Mouse (Mus musculus) kidney, adult 18-20 months (tissue): ENCODE results near the gene Srsf4.

Experiments used
- DNase-seq: peaks from one replicate; pipeline ENCODE4 v3.0.0; 2021

Gene Srsf4

GRCm38 (mm10) chr4:131916425-131916824, 43.0 kb downstream of the Srsf4 start:
- peak; percentile 87 for DNase-seq

- peak; percentile 32 for DNase-seq
Measured at GRCm38 (mm10) chr4:131917010-131917555, 43.7 kb downstream of the Srsf4 start.

- DNase-seq: no peak
Measured at GRCm38 (mm10) chr4:131918026-131918533, 44.7 kb downstream of the Srsf4 start.

GRCm38 (mm10) chr4:131918711-131919500, 45.5 kb downstream of the Srsf4 start:
- peak; percentile 45 for DNase-seq

GRCm38 (mm10) chr4:131919506-131920140, 46.2 kb downstream of the Srsf4 start:
- DNase-seq: no peak

- peak; percentile 75 for DNase-seq
Measured at GRCm38 (mm10) chr4:131920141-131920594, 46.8 kb downstream of the Srsf4 start.

GRCm38 (mm10) chr4:131920595-131921351, 47.4 kb downstream of the Srsf4 start:
- peak; percentile 78 for DNase-seq

GRCm38 (mm10) chr4:131921461-131922346, 48.3 kb downstream of the Srsf4 start, which contains the start of gene Tmem200b:
Gene Tmem200b (plus strand): TSS chr4:131921771.
- peak; percentile 42 for DNase-seq

- DNase-seq: no peak
Measured at GRCm38 (mm10) chr4:131922404-131922803, 49.0 kb downstream of the Srsf4 start.

GRCm38 (mm10) chr4:131924096-131924810, 50.8 kb downstream of the Srsf4 start:
- peak; percentile 81 for DNase-seq

GRCm38 (mm10) chr4:131929146-131929545, 55.7 kb downstream of the Srsf4 start:
- DNase-seq: no peak

- no peak for DNase-seq
Measured at GRCm38 (mm10) chr4:131939459-131939858, 66.0 kb downstream of the Srsf4 start.

- no peak for DNase-seq
Measured at GRCm38 (mm10) chr4:131940846-131941245, 67.4 kb downstream of the Srsf4 start.

- no peak for DNase-seq
Measured at GRCm38 (mm10) chr4:131947848-131948247, 74.4 kb downstream of the Srsf4 start.

GRCm38 (mm10) chr4:131949903-131950302, 76.5 kb downstream of the Srsf4 start:
- DNase-seq: no peak

- DNase-seq: no peak
Measured at GRCm38 (mm10) chr4:131950657-131951056, 77.2 kb downstream of the Srsf4 start.
